Mouse (Mus musculus): ENCODE measurements around the gene Lamtor2.

GRCm38 (mm10) chr3:88552676-88553524 is at the start of gene Lamtor2:
- TF ChIP-seq POLR2A (IDR thresholded peaks at IDR 0.05; ENCODE audit: borderline replicate concordance, control insufficient read depth, low read depth, low read length) (peak; percentile 77; the same call in 1 of the 2 replicates), CTCF (IDR thresholded peaks at IDR 0.05; ENCODE audit: control insufficient read depth, insufficient read depth, low read length) (no peak)
